Mouse (Mus musculus): ENCODE results near the gene Zranb3. TPM values are rescaled to one million over a fixed set of nuclear protein-coding genes. Genes with fewer than 3 reads are reported as not detected.
"Not testable (repeated sequence)": the region's sequence is repeated elsewhere in the genome, so short reads cannot be mapped to it uniquely, and the experiment has no call there.

The Zranb3 gene
- 10 to 100 TPM in 17 of 26 experiments, 1 to 10 TPM in 9; 2.8 to 62.1 (median 13.5) TPM for total RNA-seq (2018; cell fraction: chromatin; rRNA removed)
- total RNA-seq (2018; cell fraction: cytosol; rRNA removed): 1 to 10 TPM; 2.0 to 9.7 (median 3.9) TPM
- total RNA-seq (2018; cell fraction: nucleus; rRNA removed): 100 to 1,000 TPM in 1 of 26 experiments, 10 to 100 TPM in 11, 1 to 10 TPM in 14; 1.9 to 118 (median 8.2) TPM
- polyA plus RNA-seq (2018): 3.8 to 38.9 TPM (median 8.1 TPM) in 3 replicates

DNA sequence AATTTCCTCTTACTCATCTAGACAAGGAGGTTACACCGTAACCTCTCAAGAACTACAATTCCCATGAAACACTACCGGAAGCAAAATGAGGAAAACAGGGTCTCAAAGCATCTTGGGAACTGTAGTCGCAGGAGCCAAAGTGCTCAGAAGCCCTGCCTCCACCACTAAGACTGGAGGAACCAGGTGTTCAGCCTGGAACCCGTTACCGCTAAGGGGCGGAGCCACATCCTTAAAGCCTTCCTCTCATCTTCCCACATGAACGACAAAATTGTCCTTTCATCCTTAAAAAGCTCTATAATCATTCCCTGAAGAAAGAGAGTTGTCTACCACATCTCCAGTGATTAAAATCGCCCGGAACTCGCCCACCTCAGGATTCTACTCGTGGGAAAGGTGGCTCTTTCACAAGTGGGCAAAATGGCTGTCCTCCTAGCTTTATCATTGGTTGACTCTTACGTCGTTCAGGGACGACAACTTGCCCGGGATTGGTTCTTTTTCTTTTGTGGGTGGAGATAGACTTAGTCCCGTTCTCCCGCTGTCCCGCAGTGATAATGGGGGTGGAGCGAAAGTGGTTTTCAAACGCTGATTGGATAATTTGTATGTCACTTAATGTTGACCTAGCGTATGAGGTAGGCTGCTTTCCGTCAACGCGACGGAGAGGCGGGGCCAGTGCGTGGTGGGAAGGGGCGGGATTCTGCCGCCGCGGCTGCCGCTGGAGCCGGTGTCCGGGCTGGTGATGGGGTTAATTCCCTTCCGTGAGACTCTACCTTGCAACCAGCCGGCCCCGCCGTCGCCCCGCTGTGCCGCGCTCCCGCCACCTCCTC lies at the start of gene Zranb3, which contains the start of gene R3hdm1:
Gene Zranb3, minus strand, starts transcription at position 407 of the 821 bp plus-strand sequence.
Gene R3hdm1, plus strand, starts transcription at position 661 of the 821 bp plus-strand sequence.
- peak within 1 kb of the TSS; percentile 69 for H3K4me3 ChIP-seq (ENCODE audit: inconsistent target)
- H3K79me2 ChIP-seq (ENCODE audit: inconsistent target): peaks cover 43% of the 10 kb centered on the region
- no peaks in the 10 kb centered on the region for H3K36me3 ChIP-seq (ENCODE audit: inconsistent target)
- peak within 1 kb of the TSS; percentile 78 for H3K27ac ChIP-seq
- WGBS (ENCODE audit: missing documents): under 1% methylated on average over 42 of the region's 43 CpGs

GRCm38 (mm10) chr1:128141737-128142136 lies 38.9 kb upstream of the Zranb3 start:
- Histone ChIP-seq H3K79me2 (ENCODE audit: inconsistent target) (peaks cover 100% of the 10 kb centered on the region), H3K4me3 (ENCODE audit: inconsistent target) (no peak overlapping the region), H3K27ac (no peak overlapping the region), H3K36me3 (ENCODE audit: inconsistent target) (no peaks in the 10 kb centered on the region)

DNA sequence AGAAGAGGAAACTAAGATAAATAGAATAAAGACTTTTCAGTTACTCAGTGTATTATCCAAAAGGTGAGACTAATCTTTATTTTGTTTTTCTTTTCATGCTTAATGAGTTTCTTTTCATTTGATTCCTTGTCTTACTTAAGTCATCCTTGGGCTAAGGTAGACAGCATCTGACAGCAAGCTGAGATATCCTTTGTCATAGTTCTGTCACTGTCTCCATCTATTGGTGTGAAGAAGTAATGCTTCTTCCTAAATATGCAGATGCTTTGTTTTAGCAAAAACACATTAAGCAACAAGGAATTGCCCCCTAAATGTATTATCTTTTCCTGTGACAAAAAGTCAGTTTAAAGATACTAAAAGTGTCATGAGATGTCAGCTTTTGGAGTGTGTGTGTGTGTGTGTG lies 38.2 kb upstream of the Zranb3 start:
- Histone ChIP-seq H3K36me3 (ENCODE audit: inconsistent target) (no peaks in the 10 kb centered on the region), H3K27ac (no peak overlapping the region), H3K4me3 (ENCODE audit: inconsistent target) (no peak overlapping the region), H3K79me2 (ENCODE audit: inconsistent target) (peaks cover 100% of the 10 kb centered on the region)

GRCm38 (mm10) chr1:128136222-128136621 lies 33.4 kb upstream of the Zranb3 start:
- H3K27ac ChIP-seq; H3K36me3 ChIP-seq (ENCODE audit: inconsistent target); H3K4me3 ChIP-seq (ENCODE audit: inconsistent target): not testable (repeated sequence)
- H3K79me2 ChIP-seq (ENCODE audit: inconsistent target): peaks cover 100% of the 10 kb centered on the region

- Histone ChIP-seq H3K27ac (no peak overlapping the region), H3K4me3 (ENCODE audit: inconsistent target) (no peak overlapping the region), H3K36me3 (ENCODE audit: inconsistent target) (no peaks in the 10 kb centered on the region), H3K79me2 (ENCODE audit: inconsistent target) (peaks cover 100% of the 10 kb centered on the region)
- 99% methylated on average over 4 of the region's 4 CpGs for WGBS (ENCODE audit: missing documents)
Observed at GRCm38 (mm10) chr1:128120913-128121627, 18.2 kb upstream of the Zranb3 start.

DNA sequence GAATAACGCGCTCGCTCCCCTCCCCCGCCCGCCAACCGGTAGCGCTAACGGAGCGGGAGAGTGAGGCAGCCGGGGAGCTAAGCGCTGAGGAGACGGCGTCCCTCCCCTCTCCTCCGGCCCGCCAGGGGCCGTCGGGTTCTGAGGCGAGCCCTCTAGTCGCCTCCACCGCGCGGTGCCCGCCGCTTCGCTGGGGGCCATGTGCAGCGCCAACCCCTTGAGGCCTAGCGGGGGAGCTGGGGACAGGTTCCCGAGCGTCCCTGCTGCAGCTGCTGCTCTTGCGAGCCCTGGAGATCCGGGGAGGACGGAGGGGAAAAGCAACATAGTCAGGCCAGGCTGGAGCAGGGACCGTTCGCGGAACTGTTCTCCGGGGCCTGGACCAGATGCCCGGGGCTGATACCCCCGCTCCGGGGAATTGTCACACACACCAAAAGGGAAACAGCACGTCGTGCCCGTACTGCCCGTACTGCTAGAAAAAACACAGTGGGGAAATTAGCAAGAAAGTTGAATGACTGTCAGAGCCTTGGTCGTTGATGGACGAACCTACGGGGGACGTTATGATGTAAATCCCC lies 757 bp upstream of the Zranb3 start:
- Histone ChIP-seq H3K4me3 (ENCODE audit: inconsistent target) (peak overlapping the region; percentile 69), H3K36me3 (ENCODE audit: inconsistent target) (no peaks in the 10 kb centered on the region), H3K79me2 (ENCODE audit: inconsistent target) (peaks cover 50% of the 10 kb centered on the region), H3K27ac (peak overlapping the region; percentile 59)
- WGBS (ENCODE audit: missing documents): 1% methylated on average over 46 of the region's 47 CpGs

- WGBS (ENCODE audit: missing documents): under 1% methylated on average over 15 of the region's 15 CpGs
- Histone ChIP-seq H3K79me2 (ENCODE audit: inconsistent target) (peaks cover 37% of the 10 kb centered on the region), H3K36me3 (ENCODE audit: inconsistent target) (no peaks in the 10 kb centered on the region), H3K27ac (peak overlapping the region; percentile 78), H3K4me3 (ENCODE audit: inconsistent target) (peak overlapping the region; percentile 69)
Observed at GRCm38 (mm10) chr1:128102251-128102640, 601 bp downstream of the Zranb3 start.

- Histone ChIP-seq H3K79me2 (ENCODE audit: inconsistent target) (no peaks in the 10 kb centered on the region), H3K36me3 (ENCODE audit: inconsistent target) (no peaks in the 10 kb centered on the region), H3K27ac (no peak overlapping the region), H3K4me3 (ENCODE audit: inconsistent target) (no peak overlapping the region)
- WGBS (ENCODE audit: missing documents): 100% methylated on average over 1 of the region's 1 CpGs
Observed at GRCm38 (mm10) chr1:128098309-128098708, 4.5 kb downstream of the Zranb3 start.

DNA sequence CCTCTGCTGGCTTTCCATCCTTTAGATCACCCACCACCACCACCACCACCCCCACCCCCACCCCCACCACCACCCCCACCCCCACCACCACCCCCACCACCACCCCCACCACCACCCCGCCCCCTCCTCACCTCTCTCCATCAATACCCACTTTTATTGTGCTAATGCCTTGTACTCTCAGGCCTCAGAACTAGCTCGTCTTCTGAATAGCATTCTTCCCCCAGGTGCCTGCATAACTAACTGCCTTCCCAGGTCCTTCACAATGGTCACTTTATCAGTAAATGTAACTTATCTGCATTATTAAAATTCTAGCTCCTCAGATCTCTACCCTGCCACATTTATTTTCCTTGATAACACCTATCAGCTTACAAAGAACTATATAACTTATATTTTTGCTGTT lies 8.2 kb downstream of the Zranb3 start:
- Histone ChIP-seq H3K79me2 (ENCODE audit: inconsistent target) (no peaks in the 10 kb centered on the region), H3K4me3 (ENCODE audit: inconsistent target) (no peak overlapping the region), H3K36me3 (ENCODE audit: inconsistent target) (no peaks in the 10 kb centered on the region), H3K27ac (no peak overlapping the region)
- WGBS (ENCODE audit: missing documents): 93% methylated on average over 1 of the region's 2 CpGs

DNA sequence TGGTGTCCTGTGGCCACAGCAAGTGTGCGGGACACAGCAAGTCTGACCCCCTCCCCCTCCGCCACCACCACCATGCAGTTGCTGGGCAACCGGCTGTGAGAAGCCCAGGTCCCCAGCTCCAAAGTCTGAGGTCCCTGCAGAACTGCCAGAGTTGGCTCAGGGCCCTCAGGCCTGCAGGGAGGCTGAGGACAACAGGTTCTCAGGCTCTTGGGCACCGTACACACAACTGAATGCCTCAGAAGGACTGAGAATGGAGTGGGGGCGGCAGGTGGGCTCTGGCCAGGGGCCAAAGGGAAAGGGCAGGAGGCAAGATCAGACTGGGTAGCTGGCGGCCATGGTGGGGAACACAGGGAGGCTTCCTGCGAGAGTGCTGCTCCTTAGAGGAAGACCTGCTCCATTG lies 20.0 kb downstream of the Zranb3 start:
- 95% methylated on average over 7 of the region's 7 CpGs for WGBS (ENCODE audit: missing documents)
- H3K36me3 ChIP-seq (ENCODE audit: inconsistent target): no peaks in the 10 kb centered on the region
- H3K27ac ChIP-seq: no peak overlapping the region
- H3K79me2 ChIP-seq (ENCODE audit: inconsistent target): no peaks in the 10 kb centered on the region
- H3K4me3 ChIP-seq (ENCODE audit: inconsistent target): no peak overlapping the region

- Histone ChIP-seq H3K4me3 (ENCODE audit: inconsistent target) (no peak overlapping the region), H3K79me2 (ENCODE audit: inconsistent target) (no peaks in the 10 kb centered on the region), H3K36me3 (ENCODE audit: inconsistent target) (no peaks in the 10 kb centered on the region), H3K27ac (no peak overlapping the region)
- 98% methylated on average over 6 of the region's 7 CpGs for whole genome bisulfite sequencing (ENCODE audit: missing documents)
Observed at GRCm38 (mm10) chr1:128081873-128082272, 21.0 kb downstream of the Zranb3 start.

GRCm38 (mm10) chr1:128080936-128081696 lies 21.7 kb downstream of the Zranb3 start:
- Histone ChIP-seq H3K4me3 (ENCODE audit: inconsistent target) (no peak overlapping the region), H3K36me3 (ENCODE audit: inconsistent target) (no peaks in the 10 kb centered on the region), H3K27ac (no peak overlapping the region), H3K79me2 (ENCODE audit: inconsistent target) (no peaks in the 10 kb centered on the region)
- WGBS (ENCODE audit: missing documents): 87% methylated on average over 5 of the region's 5 CpGs

GRCm38 (mm10) chr1:128078646-128079045 lies 24.2 kb downstream of the Zranb3 start:
- Histone ChIP-seq H3K27ac (no peak overlapping the region), H3K79me2 (ENCODE audit: inconsistent target) (no peaks in the 10 kb centered on the region), H3K4me3 (ENCODE audit: inconsistent target) (no peak overlapping the region), H3K36me3 (ENCODE audit: inconsistent target) (no peaks in the 10 kb centered on the region)
- WGBS (ENCODE audit: missing documents): 82% methylated on average over 1 of the region's 1 CpGs

- H3K4me3 ChIP-seq (ENCODE audit: inconsistent target): no peak overlapping the region
- H3K27ac ChIP-seq: no peak overlapping the region
- no peaks in the 10 kb centered on the region for H3K79me2 ChIP-seq (ENCODE audit: inconsistent target)
- no peaks in the 10 kb centered on the region for H3K36me3 ChIP-seq (ENCODE audit: inconsistent target)
- 100% methylated on average over 2 of the region's 2 CpGs for WGBS (ENCODE audit: missing documents)
Observed at GRCm38 (mm10) chr1:128077788-128078187, 25.1 kb downstream of the Zranb3 start.
